11 mouse cellular contexts compared by ENCODE assay signal in the genomic region with DNA sequence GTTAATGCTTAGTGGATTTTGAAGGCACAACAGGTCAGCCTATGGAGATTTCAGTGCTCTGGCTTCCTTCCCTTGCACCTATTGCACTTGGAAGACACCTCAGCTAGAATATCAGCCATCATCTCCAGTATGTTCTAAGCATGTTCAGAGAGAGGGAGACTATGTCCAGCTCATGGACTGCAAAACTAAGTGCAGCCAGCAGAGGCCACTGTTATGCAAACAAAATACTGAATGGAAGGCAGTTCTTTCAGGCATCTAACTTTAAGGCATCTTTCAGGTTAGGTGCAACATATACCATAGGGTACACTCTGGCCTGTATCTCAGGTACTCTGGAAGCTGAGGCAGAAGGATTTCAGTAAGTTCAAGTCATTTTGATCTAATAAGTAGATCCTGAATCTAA. TPM values are rescaled to one million over a fixed set of nuclear protein-coding genes. Genes with fewer than 3 reads are reported as not detected.
DNase-seq lines count a peak whose midpoint lies in the region; ATAC-seq and TF ChIP-seq lines count a peak whose summit lies in the region.
"Had no signal": no experiment of that assay in that cellular context is flagged by ENCODE, and none has a peak within 500 bp of the region (broad histone marks: within the 10 kb centered on the region; RNA-seq: fewer than 3 reads in every experiment).

No protein-coding gene starts in this region.

- no peak for ATAC-seq in CD4-positive, CD25-positive, alpha-beta regulatory T cell, adult 4 months
- ATAC-seq in kidney, embryonic 14.5 days (ENCODE audit: low FRiP score, low TSS enrichment), result 0 out of 2 replicates have a peak, but pooled peaks have one; percentile 28
- ATAC-seq in megakaryocyte progenitor cell, adult 5-6 weeks (replicated peaks; ENCODE audit: poor library complexity), result peak; percentile 99
- ATAC-seq in stomach, postnatal 0 days (ENCODE audit: low FRiP score, low TSS enrichment), result no peak

- no peaks in the 10 kb centered on the region for H3K27me3 ChIP-seq in kidney, embryonic 14.5 days (ENCODE audit: control insufficient read depth, insufficient read depth, low read length)
- no peaks in the 10 kb centered on the region for H3K27me3 ChIP-seq in stomach, postnatal 0 days (ENCODE audit: control insufficient read depth, insufficient read depth, low read length)

- H3K4me2 ChIP-seq in kidney, embryonic 14.5 days (replicated peaks; ENCODE audit: low read depth, low read length), result no peak overlapping the region
- no peak overlapping the region for H3K4me2 ChIP-seq in stomach, postnatal 0 days (replicated peaks; ENCODE audit: low read depth)

- H3K9me3 ChIP-seq in kidney, embryonic 14.5 days (ENCODE audit: control insufficient read depth, low read length), result no peaks in the 10 kb centered on the region
- no peaks in the 10 kb centered on the region for H3K9me3 ChIP-seq in stomach, postnatal 0 days (ENCODE audit: control insufficient read depth, low read length)

- DNase-seq in CD4-positive, CD25-positive, alpha-beta regulatory T cell, adult 2 months (ENCODE audit: low read depth, low spot score), result peak; percentile 53
- peak; percentile 23 to 47 for DNase-seq in layer of hippocampus, adult 2 months (ENCODE audit: low spot score in 2 of 2)
- no peak for DNase-seq in layer of hippocampus, adult 9-11 months
- peak; percentile 46 to 53 for DNase-seq in adrenal gland, postnatal 36 days
- DNase-seq in stomach, postnatal 0 days (ENCODE audit: low spot score), result peak; percentile 48

- no peak overlapping the region for H3K9ac ChIP-seq in kidney, embryonic 14.5 days (ENCODE audit: low read depth, low read length)
- H3K9ac ChIP-seq in stomach, postnatal 0 days (ENCODE audit: low read length), result no peak overlapping the region

- TF ChIP-seq EP300 in stomach, postnatal 0 days (optimal IDR thresholded peaks at IDR 0.05), result no peak

- no peak overlapping the region for H3K27ac ChIP-seq in layer of hippocampus, adult 2 months
- H3K27ac ChIP-seq in kidney, embryonic 14.5 days (ENCODE audit: low read depth, low read length), result no peak overlapping the region
- H3K27ac ChIP-seq in stomach, postnatal 0 days (replicated peaks), result no peak overlapping the region

- TF ChIP-seq CTCF in layer of hippocampus, adult 2 months (conservative IDR thresholded peaks at IDR 0.05), result peak; percentile 87
- peak; percentile 77 for TF ChIP-seq CTCF in stomach, postnatal 0 days (IDR thresholded peaks at IDR 0.05; ENCODE audit: low read depth)

- H3K4me3 ChIP-seq in layer of hippocampus, adult 2 months, result no peak overlapping the region
- no peak overlapping the region for H3K4me3 ChIP-seq in kidney, embryonic 14.5 days (ENCODE audit: low read length)
- H3K4me3 ChIP-seq in stomach, postnatal 0 days (ENCODE audit: low read depth, low read length), result no peak overlapping the region
- H3K4me3 ChIP-seq: erythroblast, embryonic 14.5 days had no signal

- H3K36me3 ChIP-seq in kidney, embryonic 14.5 days (ENCODE audit: control insufficient read depth, insufficient read depth, low read length), result no peaks in the 10 kb centered on the region
- no peaks in the 10 kb centered on the region for H3K36me3 ChIP-seq in stomach, postnatal 0 days (ENCODE audit: control insufficient read depth, insufficient read depth, low read length)

- H3K4me1 ChIP-seq in kidney, embryonic 14.5 days (ENCODE audit: control insufficient read depth, insufficient read depth, low read length), result no peaks in the 10 kb centered on the region
- H3K4me1 ChIP-seq in stomach, postnatal 0 days (replicated peaks; ENCODE audit: control insufficient read depth, insufficient read depth), result no peaks in the 10 kb centered on the region

RNA-seq across cellular contexts. Expression of a gene that starts 19.1 kb away (rescaled TPM):
- 1 to 10 TPM in 1 of 2 experiments, under 1 TPM in 1; 0.32 to 1.4 TPM for polyA plus RNA-seq in CD4-positive, CD25-positive, alpha-beta regulatory T cell, adult 4 months (2017; shearing (Covaris generic))
- total RNA-seq in layer of hippocampus, adult 2 months (2021), result not detected
- 1 to 10 TPM; 5.6 to 7.4 TPM for total RNA-seq in adrenal gland, postnatal 36 days (2021)
- polyA plus RNA-seq in kidney, embryonic 14.5 days (2014; fragmentation: Nextera tagmentation; extraction: Ambion mirVana), result not detected in 2 replicates
- total RNA-seq in megakaryocyte progenitor cell, adult 5-6 weeks (2015), result not detected in 2 replicates
- total RNA-seq in megakaryocyte progenitor cell, adult 5-6 weeks (2017), result not detected in 2 replicates
- polyA plus RNA-seq in stomach, postnatal 0 days (2015; fragmentation: Nextera tagmentation; extraction: Ambion mirVana), result 0.04 and 0.07 TPM in 2 replicates
- polyA plus RNA-seq: erythroblast, embryonic 14.5 days; liver, embryonic 16.5 days; testis, adult 2 months had no signal

RNA-seq across cellular contexts. Expression of a gene that starts 24.8 kb away (rescaled TPM):
- not detected for polyA plus RNA-seq in CD4-positive, CD25-positive, alpha-beta regulatory T cell, adult 4 months (2017; shearing (Covaris generic))
- 1 to 10 TPM; 1.5 to 1.6 TPM for total RNA-seq in layer of hippocampus, adult 2 months (2021)
- total RNA-seq in adrenal gland, postnatal 36 days (2021), result not detected
- polyA plus RNA-seq in kidney, embryonic 14.5 days (2014; fragmentation: Nextera tagmentation; extraction: Ambion mirVana), result 86.1 and 96.9 TPM in 2 replicates
- 15.4 and 17.0 TPM in 2 replicates for total RNA-seq in megakaryocyte progenitor cell, adult 5-6 weeks (2015)
- total RNA-seq in megakaryocyte progenitor cell, adult 5-6 weeks (2017), result 10.2 and 18.0 TPM in 2 replicates
- 260 and 272 TPM in 2 replicates for polyA plus RNA-seq in stomach, postnatal 0 days (2015; fragmentation: Nextera tagmentation; extraction: Ambion mirVana)
- polyA plus RNA-seq: erythroblast, embryonic 14.5 days; testis, adult 2 months had no signal

Comparison
In these comparisons a context has a peak if more than half of its experiments do, and no peak if none do; other contexts are left out.
1. ATAC-seq: peak in kidney, embryonic 14.5 days (single experiment) and megakaryocyte progenitor cell, adult 5-6 weeks (single experiment); none in CD4-positive, CD25-positive, alpha-beta regulatory T cell, adult 4 months (single experiment) and stomach, postnatal 0 days (single experiment).
2. RNA of a gene that starts 19.1 kb away (total RNA-seq): 5.6 to 7.4 TPM in adrenal gland, postnatal 36 days; not detected in layer of hippocampus, adult 2 months and not detected in megakaryocyte progenitor cell, adult 5-6 weeks; every median in the first group is over 4 times any median in the second.
3. RNA of a gene that starts 24.8 kb away (total RNA-seq): 10.2 to 18.0 TPM in megakaryocyte progenitor cell, adult 5-6 weeks; 1.5 to 1.6 TPM in layer of hippocampus, adult 2 months and not detected in adrenal gland, postnatal 36 days; every median in the first group is over 4 times any median in the second.